Mouse (Mus musculus): ENCODE measurements around the gene Tmem179. TPM values are rescaled to one million over a fixed set of nuclear protein-coding genes. Genes with fewer than 3 reads are reported as not detected.
A peak's percentile ranks its signal among the peaks of the same experiment; 100 is the strongest.

Gene Tmem179
- 0.41 and 0.43 TPM in 2 replicates for polyA plus RNA-seq (2015; fragmentation: Nextera tagmentation; extraction: Ambion mirVana)

- no peak within 1 kb of the TSS for H3K9ac ChIP-seq (ENCODE audit: low read length)
- ATAC-seq (ENCODE audit: low read depth), result peak; percentile 36; the same call in 1 of the 2 replicates
- peaks cover 3% of the 10 kb centered on the region; the same call in 1 of the 2 replicates for H3K27me3 ChIP-seq (ENCODE audit: control insufficient read depth, insufficient read depth, low read depth, low read length)
- H3K4me2 ChIP-seq (ENCODE audit: low read depth, low read length), result no peak within 1 kb of the TSS
- H3K4me3 ChIP-seq (ENCODE audit: low read length), result no peak within 1 kb of the TSS
- 17% methylated on average over 14 of the region's 14 CpGs for WGBS
- H3K4me1 ChIP-seq (replicated peaks; ENCODE audit: control insufficient read depth, insufficient read depth, low read length), result 0 out of 2 replicates have a peak, but pooled peaks cover 2% of the 10 kb centered on the region
- H3K36me3 ChIP-seq (ENCODE audit: control insufficient read depth, insufficient read depth, low read length), result no peaks in the 10 kb centered on the region
- H3K9me3 ChIP-seq (ENCODE audit: control insufficient read depth, low read length), result no peaks in the 10 kb centered on the region
- no peak within 1 kb of the TSS for H3K27ac ChIP-seq (ENCODE audit: low read length)
Measured at GRCm38 (mm10) chr12:112516697-112517337, at the start of gene Tmem179. Gene Tmem179, minus strand, starts transcription at chr12:112516747.

- Histone ChIP-seq H3K4me3 (ENCODE audit: low read length) (no peak overlapping the region), H3K36me3 (ENCODE audit: control insufficient read depth, insufficient read depth, low read length) (no peaks in the 10 kb centered on the region), H3K27ac (ENCODE audit: low read length) (no peak overlapping the region), H3K4me2 (ENCODE audit: low read depth, low read length) (no peak overlapping the region), H3K9me3 (ENCODE audit: control insufficient read depth, low read length) (no peaks in the 10 kb centered on the region), H3K9ac (ENCODE audit: low read length) (no peak overlapping the region), H3K4me1 (replicated peaks; ENCODE audit: control insufficient read depth, insufficient read depth, low read length) (no peaks in the 10 kb centered on the region), H3K27me3 (ENCODE audit: control insufficient read depth, insufficient read depth, low read depth, low read length) (no peaks in the 10 kb centered on the region)
- no peak for ATAC-seq (ENCODE audit: low read depth)
- WGBS, result 87% methylated on average over 6 of the region's 6 CpGs
Measured at GRCm38 (mm10) chr12:112563011-112563410, 46.5 kb upstream of the Tmem179 start.

- Histone ChIP-seq H3K36me3 (ENCODE audit: control insufficient read depth, insufficient read depth, low read length) (no peaks in the 10 kb centered on the region), H3K4me1 (replicated peaks; ENCODE audit: control insufficient read depth, insufficient read depth, low read length) (no peaks in the 10 kb centered on the region), H3K27ac (ENCODE audit: low read length) (no peak overlapping the region), H3K4me3 (ENCODE audit: low read length) (no peak overlapping the region), H3K9ac (ENCODE audit: low read length) (no peak overlapping the region), H3K9me3 (ENCODE audit: control insufficient read depth, low read length) (no peaks in the 10 kb centered on the region), H3K27me3 (ENCODE audit: control insufficient read depth, insufficient read depth, low read depth, low read length) (no peaks in the 10 kb centered on the region), H3K4me2 (ENCODE audit: low read depth, low read length) (no peak overlapping the region)
- no peak for ATAC-seq (ENCODE audit: low read depth)
- 63% methylated on average over 5 of the region's 5 CpGs for WGBS
Measured at GRCm38 (mm10) chr12:112562462-112562861, 45.9 kb upstream of the Tmem179 start.

GRCm38 (mm10) chr12:112561163-112561562, 44.6 kb upstream of the Tmem179 start:
- Histone ChIP-seq H3K9me3 (ENCODE audit: control insufficient read depth, low read length) (no peaks in the 10 kb centered on the region), H3K36me3 (ENCODE audit: control insufficient read depth, insufficient read depth, low read length) (no peaks in the 10 kb centered on the region), H3K4me1 (replicated peaks; ENCODE audit: control insufficient read depth, insufficient read depth, low read length) (no peaks in the 10 kb centered on the region), H3K27me3 (ENCODE audit: control insufficient read depth, insufficient read depth, low read depth, low read length) (no peaks in the 10 kb centered on the region), H3K9ac (ENCODE audit: low read length) (no peak overlapping the region), H3K4me2 (ENCODE audit: low read depth, low read length) (no peak overlapping the region), H3K4me3 (ENCODE audit: low read length) (no peak overlapping the region), H3K27ac (ENCODE audit: low read length) (no peak overlapping the region)
- 65% methylated on average over 3 of the region's 3 CpGs for WGBS
- no peak for ATAC-seq (ENCODE audit: low read depth)

- Histone ChIP-seq H3K27ac (ENCODE audit: low read length) (no peak overlapping the region), H3K9me3 (ENCODE audit: control insufficient read depth, low read length) (no peaks in the 10 kb centered on the region), H3K36me3 (ENCODE audit: control insufficient read depth, insufficient read depth, low read length) (no peaks in the 10 kb centered on the region), H3K9ac (ENCODE audit: low read length) (no peak overlapping the region), H3K27me3 (ENCODE audit: control insufficient read depth, insufficient read depth, low read depth, low read length) (no peaks in the 10 kb centered on the region), H3K4me1 (replicated peaks; ENCODE audit: control insufficient read depth, insufficient read depth, low read length) (no peaks in the 10 kb centered on the region), H3K4me2 (ENCODE audit: low read depth, low read length) (no peak overlapping the region), H3K4me3 (ENCODE audit: low read length) (no peak overlapping the region)
- 50% methylated on average over 5 of the region's 5 CpGs for WGBS
- no peak for ATAC-seq (ENCODE audit: low read depth)
Measured at GRCm38 (mm10) chr12:112560176-112560797, 43.7 kb upstream of the Tmem179 start.

GRCm38 (mm10) chr12:112559671-112560070, 43.1 kb upstream of the Tmem179 start:
- no peaks in the 10 kb centered on the region for H3K36me3 ChIP-seq (ENCODE audit: control insufficient read depth, insufficient read depth, low read length)
- no peak overlapping the region for H3K9ac ChIP-seq (ENCODE audit: low read length)
- no peak overlapping the region for H3K4me2 ChIP-seq (ENCODE audit: low read depth, low read length)
- no peaks in the 10 kb centered on the region for H3K4me1 ChIP-seq (replicated peaks; ENCODE audit: control insufficient read depth, insufficient read depth, low read length)
- H3K9me3 ChIP-seq (ENCODE audit: control insufficient read depth, low read length), result no peaks in the 10 kb centered on the region
- H3K27me3 ChIP-seq (ENCODE audit: control insufficient read depth, insufficient read depth, low read depth, low read length), result no peaks in the 10 kb centered on the region
- no peak overlapping the region for H3K4me3 ChIP-seq (ENCODE audit: low read length)
- no peak for ATAC-seq (ENCODE audit: low read depth)
- H3K27ac ChIP-seq (ENCODE audit: low read length), result no peak overlapping the region
- 62% methylated on average over 6 of the region's 6 CpGs for WGBS

GRCm38 (mm10) chr12:112559231-112559630, 42.7 kb upstream of the Tmem179 start:
- H3K9ac ChIP-seq (ENCODE audit: low read length), result no peak overlapping the region
- ATAC-seq (ENCODE audit: low read depth), result no peak

GRCm38 (mm10) chr12:112557219-112557618, 40.7 kb upstream of the Tmem179 start:
- Histone ChIP-seq H3K4me1 (replicated peaks; ENCODE audit: control insufficient read depth, insufficient read depth, low read length) (no peaks in the 10 kb centered on the region), H3K36me3 (ENCODE audit: control insufficient read depth, insufficient read depth, low read length) (no peaks in the 10 kb centered on the region), H3K4me2 (ENCODE audit: low read depth, low read length) (no peak overlapping the region), H3K9me3 (ENCODE audit: control insufficient read depth, low read length) (no peaks in the 10 kb centered on the region), H3K27ac (ENCODE audit: low read length) (no peak overlapping the region), H3K27me3 (ENCODE audit: control insufficient read depth, insufficient read depth, low read depth, low read length) (no peaks in the 10 kb centered on the region), H3K4me3 (ENCODE audit: low read length) (no peak overlapping the region), H3K9ac (ENCODE audit: low read length) (no peak overlapping the region)
- 82% methylated on average over 5 of the region's 5 CpGs for WGBS
- no peak for ATAC-seq (ENCODE audit: low read depth)

More at GRCm38 (mm10) chr12:112559231-112559630, 42.7 kb upstream of the Tmem179 start:
- Histone ChIP-seq H3K27me3 (ENCODE audit: control insufficient read depth, insufficient read depth, low read depth, low read length) (no peaks in the 10 kb centered on the region), H3K27ac (ENCODE audit: low read length) (no peak overlapping the region), H3K9me3 (ENCODE audit: control insufficient read depth, low read length) (no peaks in the 10 kb centered on the region), H3K4me3 (ENCODE audit: low read length) (no peak overlapping the region), H3K36me3 (ENCODE audit: control insufficient read depth, insufficient read depth, low read length) (no peaks in the 10 kb centered on the region), H3K4me2 (ENCODE audit: low read depth, low read length) (no peak overlapping the region), H3K4me1 (replicated peaks; ENCODE audit: control insufficient read depth, insufficient read depth, low read length) (no peaks in the 10 kb centered on the region)
- WGBS, result 39% methylated on average over 3 of the region's 3 CpGs

GRCm38 (mm10) chr12:112556531-112557060, 40.0 kb upstream of the Tmem179 start:
- Histone ChIP-seq H3K4me2 (ENCODE audit: low read depth, low read length) (no peak overlapping the region), H3K36me3 (ENCODE audit: control insufficient read depth, insufficient read depth, low read length) (no peaks in the 10 kb centered on the region), H3K4me3 (ENCODE audit: low read length) (no peak overlapping the region), H3K9me3 (ENCODE audit: control insufficient read depth, low read length) (no peaks in the 10 kb centered on the region), H3K9ac (ENCODE audit: low read length) (no peak overlapping the region), H3K4me1 (replicated peaks; ENCODE audit: control insufficient read depth, insufficient read depth, low read length) (no peaks in the 10 kb centered on the region), H3K27ac (ENCODE audit: low read length) (no peak overlapping the region), H3K27me3 (ENCODE audit: control insufficient read depth, insufficient read depth, low read depth, low read length) (no peaks in the 10 kb centered on the region)
- no peak for ATAC-seq (ENCODE audit: low read depth)
- WGBS, result 63% methylated on average over 9 of the region's 9 CpGs

Measured in lung, embryonic 16.5 days (tissue).